Mouse (Mus musculus): Measurements from ENCODE around the gene 4430402I18Rik. TPM values are rescaled to one million over a fixed set of nuclear protein-coding genes. Genes with fewer than 3 reads are reported as not detected.

The 4430402I18Rik gene
- polyA plus RNA-seq, 1 experiment = 6.2 TPM

- no peak for TF ChIP-seq POLR2A (IDR thresholded peaks at IDR 0.05; ENCODE audit: extremely low read depth, insufficient read depth, low read length)
- TF ChIP-seq CTCF (IDR thresholded peaks at IDR 0.05; ENCODE audit: extremely low read depth, insufficient read depth, low read length) = no peak
- Histone ChIP-seq H3K4me1 (ENCODE audit: control insufficient read depth, insufficient read depth, low read length) (peaks cover 4% of the 10 kb centered on the region), H3K4me3 (ENCODE audit: insufficient read depth, low read length) (no peak overlapping the region), H3K27ac (ENCODE audit: insufficient read depth, low read length) (peak overlapping the region; percentile 3; the same call in 1 of the 2 replicates)
Observed at GRCm38 (mm10) chr19:28970251-28970650, 2.7 kb upstream of the 4430402I18Rik start.

GRCm38 (mm10) chr19:28969231-28969630 is 1.6 kb upstream of the 4430402I18Rik start:
- TF ChIP-seq POLR2A (IDR thresholded peaks at IDR 0.05; ENCODE audit: extremely low read depth, insufficient read depth, low read length) (no peak), CTCF (IDR thresholded peaks at IDR 0.05; ENCODE audit: extremely low read depth, insufficient read depth, low read length) (no peak)
- peaks cover 6% of the 10 kb centered on the region for H3K4me1 ChIP-seq (ENCODE audit: control insufficient read depth, insufficient read depth, low read length)
- H3K4me3 ChIP-seq (ENCODE audit: insufficient read depth, low read length) = no peak overlapping the region
- no peak overlapping the region for H3K27ac ChIP-seq (ENCODE audit: insufficient read depth, low read length)

GRCm38 (mm10) chr19:28968178-28968577 is 578 bp upstream of the 4430402I18Rik start:
- Histone ChIP-seq H3K4me1 (ENCODE audit: control insufficient read depth, insufficient read depth, low read length) (peaks cover 8% of the 10 kb centered on the region), H3K27ac (ENCODE audit: insufficient read depth, low read length) (no peak overlapping the region), H3K4me3 (ENCODE audit: insufficient read depth, low read length) (no peak overlapping the region)
- TF ChIP-seq POLR2A (IDR thresholded peaks at IDR 0.05; ENCODE audit: extremely low read depth, insufficient read depth, low read length) (no peak), CTCF (IDR thresholded peaks at IDR 0.05; ENCODE audit: extremely low read depth, insufficient read depth, low read length) (no peak)

- no peak for TF ChIP-seq CTCF (IDR thresholded peaks at IDR 0.05; ENCODE audit: extremely low read depth, insufficient read depth, low read length)
- TF ChIP-seq POLR2A (IDR thresholded peaks at IDR 0.05; ENCODE audit: extremely low read depth, insufficient read depth, low read length) = no peak
- H3K27ac ChIP-seq (ENCODE audit: insufficient read depth, low read length) = peak overlapping the region; percentile 99
Observed at GRCm38 (mm10) chr19:28964552-28964903, 3.1 kb downstream of the 4430402I18Rik start.

GRCm38 (mm10) chr19:28963842-28964551 is 3.6 kb downstream of the 4430402I18Rik start, which contains the start of gene Plpp6:
TSS of gene Plpp6 (plus strand) at chr19:28963953.
- TF ChIP-seq POLR2A (IDR thresholded peaks at IDR 0.05; ENCODE audit: extremely low read depth, insufficient read depth, low read length) (no peak), CTCF (IDR thresholded peaks at IDR 0.05; ENCODE audit: extremely low read depth, insufficient read depth, low read length) (0 out of 2 replicates have a peak, but pooled peaks have one; percentile 11)
- Histone ChIP-seq H3K27ac (ENCODE audit: insufficient read depth, low read length) (peak within 1 kb of the TSS; percentile 99), H3K4me3 (ENCODE audit: insufficient read depth, low read length) (peak within 1 kb of the TSS; percentile 99), H3K4me1 (ENCODE audit: control insufficient read depth, insufficient read depth, low read length) (peaks cover 8% of the 10 kb centered on the region)

More at GRCm38 (mm10) chr19:28964552-28964903, 3.1 kb downstream of the 4430402I18Rik start:
- H3K4me3 ChIP-seq (ENCODE audit: insufficient read depth, low read length) = peak overlapping the region; percentile 99
- peaks cover 8% of the 10 kb centered on the region for H3K4me1 ChIP-seq (ENCODE audit: control insufficient read depth, insufficient read depth, low read length)

- Histone ChIP-seq H3K4me3 (ENCODE audit: insufficient read depth, low read length) (peak overlapping the region; percentile 99), H3K4me1 (ENCODE audit: control insufficient read depth, insufficient read depth, low read length) (peaks cover 8% of the 10 kb centered on the region), H3K27ac (ENCODE audit: insufficient read depth, low read length) (peak overlapping the region; percentile 99)
- TF ChIP-seq CTCF (IDR thresholded peaks at IDR 0.05; ENCODE audit: extremely low read depth, insufficient read depth, low read length) (no peak), POLR2A (IDR thresholded peaks at IDR 0.05; ENCODE audit: extremely low read depth, insufficient read depth, low read length) (no peak)
Observed at GRCm38 (mm10) chr19:28963513-28963841, 4.1 kb downstream of the 4430402I18Rik start.

- H3K4me3 ChIP-seq (ENCODE audit: insufficient read depth, low read length) = peak overlapping the region; percentile 99; the same call in 1 of the 2 replicates
Observed at GRCm38 (mm10) chr19:28963113-28963512, 4.5 kb downstream of the 4430402I18Rik start.

GRCm38 (mm10) chr19:28951251-28951650 is 16.3 kb downstream of the 4430402I18Rik start:
- no peak overlapping the region for H3K27ac ChIP-seq (ENCODE audit: insufficient read depth, low read length)
- H3K4me3 ChIP-seq (ENCODE audit: insufficient read depth, low read length) = no peak overlapping the region
- TF ChIP-seq CTCF (IDR thresholded peaks at IDR 0.05; ENCODE audit: extremely low read depth, insufficient read depth, low read length) (no peak), POLR2A (IDR thresholded peaks at IDR 0.05; ENCODE audit: extremely low read depth, insufficient read depth, low read length) (no peak)
- peaks cover 2% of the 10 kb centered on the region; the same call in 1 of the 2 replicates for H3K4me1 ChIP-seq (ENCODE audit: control insufficient read depth, insufficient read depth, low read length)

More at GRCm38 (mm10) chr19:28963113-28963512, 4.5 kb downstream of the 4430402I18Rik start:
- Histone ChIP-seq H3K27ac (ENCODE audit: insufficient read depth, low read length) (peak overlapping the region; percentile 99; the same call in 1 of the 2 replicates), H3K4me1 (ENCODE audit: control insufficient read depth, insufficient read depth, low read length) (peaks cover 8% of the 10 kb centered on the region)
- TF ChIP-seq CTCF (IDR thresholded peaks at IDR 0.05; ENCODE audit: extremely low read depth, insufficient read depth, low read length) (no peak), POLR2A (IDR thresholded peaks at IDR 0.05; ENCODE audit: extremely low read depth, insufficient read depth, low read length) (no peak)

GRCm38 (mm10) chr19:28947311-28947710 is 20.3 kb downstream of the 4430402I18Rik start:
- Histone ChIP-seq H3K4me3 (ENCODE audit: insufficient read depth, low read length) (no peak overlapping the region), H3K27ac (ENCODE audit: insufficient read depth, low read length) (no peak overlapping the region), H3K4me1 (ENCODE audit: control insufficient read depth, insufficient read depth, low read length) (peaks cover 2% of the 10 kb centered on the region; the same call in 1 of the 2 replicates)
- no peak for TF ChIP-seq CTCF (IDR thresholded peaks at IDR 0.05; ENCODE audit: extremely low read depth, insufficient read depth, low read length)
- TF ChIP-seq POLR2A (IDR thresholded peaks at IDR 0.05; ENCODE audit: extremely low read depth, insufficient read depth, low read length) = no peak

GRCm38 (mm10) chr19:28946782-28947181 is 20.8 kb downstream of the 4430402I18Rik start:
- Histone ChIP-seq H3K4me1 (ENCODE audit: control insufficient read depth, insufficient read depth, low read length) (peaks cover 2% of the 10 kb centered on the region; the same call in 1 of the 2 replicates), H3K4me3 (ENCODE audit: insufficient read depth, low read length) (no peak overlapping the region), H3K27ac (ENCODE audit: insufficient read depth, low read length) (no peak overlapping the region)
- TF ChIP-seq POLR2A (IDR thresholded peaks at IDR 0.05; ENCODE audit: extremely low read depth, insufficient read depth, low read length) = no peak
- no peak for TF ChIP-seq CTCF (IDR thresholded peaks at IDR 0.05; ENCODE audit: extremely low read depth, insufficient read depth, low read length)
